Mouse (Mus musculus) layer of hippocampus, adult 2 months (tissue): ENCODE results near the gene Nek6. TPM values are rescaled to one million over a fixed set of nuclear protein-coding genes. Genes with fewer than 3 reads are reported as not detected.

Experiments
- DNase-seq, 2 experiments: peaks; one replicate each; pipeline ENCODE4 v3.0.0; 2022; ENCODE audit warnings: low spot score in 2 of 2
- H3K27ac ChIP-seq: fragments of 200-600 bp; 2 replicates; pipeline ENCODE4 v1.8.1; 2022
- H3K4me3 ChIP-seq: fragments of 200-600 bp; 2 replicates; pipeline ENCODE4 v1.8.1; 2022; ENCODE audit warnings: mild to moderate bottlenecking
- CTCF ChIP-seq: fragments of 200-600 bp; conservative IDR thresholded peaks from 2 replicates; pipeline ENCODE4 v1.8.1; 2022; ENCODE audit warnings: antibody characterized with exemption, mild to moderate bottlenecking, moderate library complexity
- total RNA-seq, 2 experiments: library from RNA; stranded (reverse); gene quantifications; 2 replicates each; pipeline ENCODE4 v1.2.3; 2021

Nek6 gene
- total RNA-seq, 2 experiments from 2014 or later = 41.6 to 44.8 TPM

- TF ChIP-seq CTCF = no peak
- H3K4me3 ChIP-seq = no peak overlapping the region
- DNase-seq = no peak
- no peak overlapping the region for H3K27ac ChIP-seq
Observed at GRCm38 (mm10) chr2:38534241-38534940, 22.9 kb downstream of the Nek6 start.

DNA sequence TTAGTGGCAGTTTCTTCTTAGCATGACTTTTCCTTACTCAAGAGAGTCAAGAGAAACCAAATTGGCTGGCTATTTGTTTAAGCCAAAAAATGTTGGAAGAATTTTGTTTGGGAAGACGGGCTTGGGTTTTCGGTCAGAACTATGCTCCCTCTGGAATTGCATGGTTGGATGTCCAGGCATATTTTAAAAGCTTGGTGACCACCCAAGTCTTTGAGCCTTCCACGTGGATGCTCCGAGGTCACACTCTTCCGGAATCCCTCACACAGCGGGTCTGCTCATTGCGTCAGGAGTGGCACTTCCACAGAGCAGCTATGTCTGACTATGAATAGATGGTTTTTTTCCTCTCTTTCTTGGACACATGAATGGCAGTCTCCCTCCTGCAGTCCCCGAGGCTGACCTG, 23.6 kb downstream of the Nek6 start:
- no peak for TF ChIP-seq CTCF
- no peak for DNase-seq
- no peak overlapping the region for H3K4me3 ChIP-seq
- H3K27ac ChIP-seq = no peak overlapping the region

- no peak for TF ChIP-seq CTCF
- Histone ChIP-seq H3K4me3 (no peak overlapping the region), H3K27ac (peak overlapping the region; percentile 8)
- no peak for DNase-seq
Observed at GRCm38 (mm10) chr2:38535521-38536220, 24.2 kb downstream of the Nek6 start.

- TF ChIP-seq CTCF = no peak
- Histone ChIP-seq H3K27ac (peak overlapping the region; percentile 53; the same call in 1 of the 2 replicates), H3K4me3 (no peak overlapping the region)
- DNase-seq = peak; percentile 35 to 55
Observed at GRCm38 (mm10) chr2:38536331-38536731, 24.9 kb downstream of the Nek6 start.

- Histone ChIP-seq H3K4me3 (no peak overlapping the region), H3K27ac (no peak overlapping the region)
- TF ChIP-seq CTCF = no peak
- DNase-seq = no peak
Observed at GRCm38 (mm10) chr2:38539677-38540076, 28.2 kb downstream of the Nek6 start.

GRCm38 (mm10) chr2:38540666-38541065, 29.2 kb downstream of the Nek6 start:
- no peak for DNase-seq
- H3K4me3 ChIP-seq = no peak overlapping the region
- H3K27ac ChIP-seq = no peak overlapping the region
- no peak for TF ChIP-seq CTCF

GRCm38 (mm10) chr2:38541101-38541500, 29.7 kb downstream of the Nek6 start:
- Histone ChIP-seq H3K27ac (no peak overlapping the region), H3K4me3 (no peak overlapping the region)
- TF ChIP-seq CTCF = no peak
- no peak for DNase-seq

GRCm38 (mm10) chr2:38541570-38541969, 30.1 kb downstream of the Nek6 start:
- no peak for TF ChIP-seq CTCF
- DNase-seq = no peak
- Histone ChIP-seq H3K4me3 (no peak overlapping the region), H3K27ac (no peak overlapping the region)

- Histone ChIP-seq H3K4me3 (no peak overlapping the region), H3K27ac (no peak overlapping the region)
- DNase-seq = no peak
- TF ChIP-seq CTCF = no peak
Observed at GRCm38 (mm10) chr2:38542366-38542765, 30.9 kb downstream of the Nek6 start.

DNA sequence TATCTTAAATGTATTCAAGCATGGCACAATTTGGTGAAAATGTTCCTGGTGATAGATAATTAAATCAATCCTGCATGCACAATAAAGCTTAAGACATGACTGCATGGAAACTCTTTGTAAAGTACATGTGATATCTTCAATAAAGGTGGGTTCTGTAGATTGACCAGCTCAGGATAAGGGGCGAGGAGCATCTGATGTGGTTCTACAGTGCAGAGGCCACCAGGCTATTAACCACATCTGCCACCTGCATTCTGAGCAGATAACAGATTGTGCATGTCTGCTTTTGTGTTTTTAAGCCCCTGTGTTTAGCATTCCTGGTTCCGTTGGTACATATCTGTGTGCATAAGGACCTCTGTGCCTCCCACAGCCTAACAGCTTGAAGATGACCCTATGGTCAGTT, 31.7 kb downstream of the Nek6 start:
- DNase-seq = no peak
- Histone ChIP-seq H3K27ac (no peak overlapping the region), H3K4me3 (no peak overlapping the region)
- no peak for TF ChIP-seq CTCF

GRCm38 (mm10) chr2:38544341-38544740, 32.9 kb downstream of the Nek6 start:
- Histone ChIP-seq H3K27ac (no peak overlapping the region), H3K4me3 (no peak overlapping the region)
- TF ChIP-seq CTCF = no peak
- DNase-seq = no peak

GRCm38 (mm10) chr2:38544982-38545381, 33.5 kb downstream of the Nek6 start:
- no peak for DNase-seq
- Histone ChIP-seq H3K27ac (no peak overlapping the region), H3K4me3 (no peak overlapping the region)
- TF ChIP-seq CTCF = no peak

- DNase-seq = no peak
- TF ChIP-seq CTCF = no peak
- H3K27ac ChIP-seq = no peak overlapping the region
- no peak overlapping the region for H3K4me3 ChIP-seq
Observed at GRCm38 (mm10) chr2:38545706-38546105, 34.3 kb downstream of the Nek6 start.

DNA sequence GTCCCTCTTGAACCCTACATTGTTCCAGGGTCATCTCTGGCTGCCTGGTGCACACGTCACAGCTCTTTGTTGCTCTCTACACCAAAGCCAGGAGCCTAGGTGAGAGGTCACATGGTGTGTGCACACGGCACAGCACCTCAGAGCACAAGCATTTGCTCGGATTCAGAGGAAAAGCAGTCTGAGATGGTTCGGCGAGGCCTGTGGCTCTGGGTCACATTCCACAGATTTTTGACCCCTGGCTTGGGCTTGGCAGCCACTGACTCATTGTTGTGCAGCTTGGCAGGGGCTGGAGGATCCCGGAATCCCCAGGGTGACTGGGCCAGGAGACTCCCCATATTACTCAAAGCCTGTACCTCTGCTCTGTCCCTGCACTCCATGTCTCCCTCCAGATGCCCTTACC, 34.8 kb downstream of the Nek6 start:
- no peak overlapping the region for H3K27ac ChIP-seq
- H3K4me3 ChIP-seq = no peak overlapping the region
- no peak for DNase-seq
- no peak for TF ChIP-seq CTCF
